Mouse (Mus musculus): ENCODE measurements around the gene Tmem165. TPM values are rescaled to one million over a fixed set of nuclear protein-coding genes. Genes with fewer than 3 reads are reported as not detected.

The Tmem165 gene
- total and polyA plus RNA-seq, 2 experiments from 2014 or later, result 48.9 to 81.9 TPM

- no peak for ATAC-seq (ENCODE audit: insufficient read depth, low read depth)
- Histone ChIP-seq H3K4me1 (ENCODE audit: control insufficient read depth, insufficient read depth) (no peaks in the 10 kb centered on the region), H3K27ac (ENCODE audit: low read depth) (no peak overlapping the region), H3K27me3 (ENCODE audit: control insufficient read depth, insufficient read depth, low read length) (no peaks in the 10 kb centered on the region), H3K4me2 (ENCODE audit: low read depth, low read length) (no peak overlapping the region), H3K9me3 (replicated peaks; ENCODE audit: control insufficient read depth, low read length) (no peaks in the 10 kb centered on the region), H3K4me3 (ENCODE audit: low read depth, low read length) (no peak overlapping the region), H3K36me3 (replicated peaks; ENCODE audit: control insufficient read depth, insufficient read depth, low read length) (peaks cover 28% of the 10 kb centered on the region), H3K9ac (replicated peaks; ENCODE audit: low read depth, low read length) (no peak overlapping the region)
- TF ChIP-seq CTCF (IDR thresholded peaks at IDR 0.05; ENCODE audit: low read depth) (no peak), EP300 (IDR thresholded peaks at IDR 0.05; ENCODE audit: low read depth) (no peak)
- DNase-seq (ENCODE audit: low spot score), result no peak
Observed at GRCm38 (mm10) chr5:76246539-76246938, 62.9 kb downstream of the Tmem165 start.

GRCm38 (mm10) chr5:76250948-76251347 is 67.3 kb downstream of the Tmem165 start:
- H3K4me3 ChIP-seq (ENCODE audit: low read depth, low read length), result no peak overlapping the region
- DNase-seq (ENCODE audit: low spot score) (no peak), ATAC-seq (ENCODE audit: insufficient read depth, low read depth) (no peak)
- no peaks in the 10 kb centered on the region for H3K27me3 ChIP-seq (ENCODE audit: control insufficient read depth, insufficient read depth, low read length)
- peaks cover 19% of the 10 kb centered on the region for H3K36me3 ChIP-seq (replicated peaks; ENCODE audit: control insufficient read depth, insufficient read depth, low read length)
- H3K4me1 ChIP-seq (ENCODE audit: control insufficient read depth, insufficient read depth), result no peaks in the 10 kb centered on the region
- no peak overlapping the region for H3K4me2 ChIP-seq (ENCODE audit: low read depth, low read length)
- 81% methylated on average over 3 of the region's 3 CpGs for WGBS
- H3K27ac ChIP-seq (ENCODE audit: low read depth), result no peak overlapping the region
- H3K9ac ChIP-seq (replicated peaks; ENCODE audit: low read depth, low read length), result no peak overlapping the region
- TF ChIP-seq EP300 (IDR thresholded peaks at IDR 0.05; ENCODE audit: low read depth) (no peak), CTCF (IDR thresholded peaks at IDR 0.05; ENCODE audit: low read depth) (no peak)
- H3K9me3 ChIP-seq (replicated peaks; ENCODE audit: control insufficient read depth, low read length), result no peaks in the 10 kb centered on the region

Other genes with a start within 250 kb of the Tmem165 start
- gene Kdr, start 205.4 kb upstream of the Tmem165 start, total RNA-seq (2014; rRNA removed; ENCODE audit: low replicate concordance), result 50.9 and 60.1 TPM in 2 replicates
- gene Kdr, start 205.4 kb upstream of the Tmem165 start, polyA plus RNA-seq (2015; fragmentation: Nextera tagmentation; extraction: Ambion mirVana), result 27.4 and 30.8 TPM in 2 replicates
- 23.7 and 24.3 TPM in 2 replicates for gene Srd5a3, start 43.6 kb upstream of the Tmem165 start, total RNA-seq (2014; rRNA removed; ENCODE audit: low replicate concordance)
- 25.5 and 26.9 TPM in 2 replicates for gene Srd5a3, start 43.6 kb upstream of the Tmem165 start, polyA plus RNA-seq (2015; fragmentation: Nextera tagmentation; extraction: Ambion mirVana)
- 25.0 and 29.3 TPM in 2 replicates for gene Clock, start 120.9 kb downstream of the Tmem165 start, total RNA-seq (2014; rRNA removed; ENCODE audit: low replicate concordance)
- 6.2 and 8.2 TPM in 2 replicates for gene Clock, start 120.9 kb downstream of the Tmem165 start, polyA plus RNA-seq (2015; fragmentation: Nextera tagmentation; extraction: Ambion mirVana)
- gene Pdcl2, start 147.3 kb downstream of the Tmem165 start, total RNA-seq (2014; rRNA removed; ENCODE audit: low replicate concordance), result not detected in 2 replicates
- not detected in 2 replicates for gene Pdcl2, start 147.3 kb downstream of the Tmem165 start, polyA plus RNA-seq (2015; fragmentation: Nextera tagmentation; extraction: Ambion mirVana)
- not detected in 2 replicates for gene Nmu, start 179.9 kb downstream of the Tmem165 start, total RNA-seq (2014; rRNA removed; ENCODE audit: low replicate concordance)
- gene Nmu, start 179.9 kb downstream of the Tmem165 start, polyA plus RNA-seq (2015; fragmentation: Nextera tagmentation; extraction: Ambion mirVana), result not detected in 2 replicates